Mouse (Mus musculus): ENCODE data around the gene Oas1e. TPM values are rescaled to one million over a fixed set of nuclear protein-coding genes. Genes with fewer than 3 reads are reported as not detected.

Gene Oas1e
- polyA plus RNA-seq, 1 experiment from 2014 or later: 0.39 TPM

- DNase-seq (ENCODE audit: low spot score): no peak
Measured at GRCm38 (mm10) chr5:120776801-120777200, 18.5 kb downstream of the Oas1e start.

- peak; percentile 84 for DNase-seq (ENCODE audit: low spot score)
Measured at GRCm38 (mm10) chr5:120775287-120775985, 19.9 kb downstream of the Oas1e start.

GRCm38 (mm10) chr5:120769396-120769795, 25.9 kb downstream of the Oas1e start:
- no peak for DNase-seq (ENCODE audit: low spot score)

GRCm38 (mm10) chr5:120765010-120765409, 30.3 kb downstream of the Oas1e start:
- no peak for DNase-seq (ENCODE audit: low spot score)

GRCm38 (mm10) chr5:120761901-120762300, 33.4 kb downstream of the Oas1e start:
- DNase-seq (ENCODE audit: low spot score): no peak

GRCm38 (mm10) chr5:120754215-120754614, 41.1 kb downstream of the Oas1e start:
- DNase-seq (ENCODE audit: low spot score): no peak

GRCm38 (mm10) chr5:120752786-120753185, 42.5 kb downstream of the Oas1e start:
- DNase-seq (ENCODE audit: low spot score): no peak

GRCm38 (mm10) chr5:120751206-120751605, 44.1 kb downstream of the Oas1e start:
- DNase-seq (ENCODE audit: low spot score): no peak

GRCm38 (mm10) chr5:120749688-120750087, 45.6 kb downstream of the Oas1e start, which contains the start of gene Oas2:
Gene Oas2, minus strand, starts transcription at chr5:120749853.
- no peak for DNase-seq (ENCODE audit: low spot score)

- peak; percentile 63 for DNase-seq (ENCODE audit: low spot score)
Measured at GRCm38 (mm10) chr5:120746451-120746850, 48.9 kb downstream of the Oas1e start.

- DNase-seq (ENCODE audit: low spot score): peak; percentile 74
Measured at GRCm38 (mm10) chr5:120742125-120742524, 53.2 kb downstream of the Oas1e start.

Other genes with a start within 250 kb of the Oas1e start
- 33.3 and 48.6 TPM in 2 replicates for gene Tpcn1, start 206.9 kb downstream of the Oas1e start, polyA plus RNA-seq (2015; fragmentation: Nextera tagmentation; extraction: Ambion mirVana)
- gene Iqcd, start 206.5 kb downstream of the Oas1e start, polyA plus RNA-seq (2015; fragmentation: Nextera tagmentation; extraction: Ambion mirVana): 1.5 and 1.7 TPM in 2 replicates
- gene Rita1, start 182.9 kb downstream of the Oas1e start, polyA plus RNA-seq (2015; fragmentation: Nextera tagmentation; extraction: Ambion mirVana): 10.7 TPM in 2 replicates
- 106 and 108 TPM in 2 replicates for gene Ddx54, start 182.8 kb downstream of the Oas1e start, polyA plus RNA-seq (2015; fragmentation: Nextera tagmentation; extraction: Ambion mirVana)
- gene Cfap73, start 161.3 kb downstream of the Oas1e start, polyA plus RNA-seq (2015; fragmentation: Nextera tagmentation; extraction: Ambion mirVana): 0.23 and 0.30 TPM in 2 replicates
- gene Rasal1, start 146.7 kb downstream of the Oas1e start, polyA plus RNA-seq (2015; fragmentation: Nextera tagmentation; extraction: Ambion mirVana): 11.4 and 11.8 TPM in 2 replicates
- gene Dtx1, start 83.6 kb downstream of the Oas1e start, polyA plus RNA-seq (2015; fragmentation: Nextera tagmentation; extraction: Ambion mirVana): 43.4 and 43.7 TPM in 2 replicates
- gene Oas2, start 45.7 kb downstream of the Oas1e start, polyA plus RNA-seq (2015; fragmentation: Nextera tagmentation; extraction: Ambion mirVana): 0.62 and 0.86 TPM in 2 replicates
- gene Oas3, start 17.9 kb downstream of the Oas1e start, polyA plus RNA-seq (2015; fragmentation: Nextera tagmentation; extraction: Ambion mirVana): 1.7 and 1.9 TPM in 2 replicates
- 1.9 and 2.1 TPM in 2 replicates for gene Oas1c, start 17.0 kb upstream of the Oas1e start, polyA plus RNA-seq (2015; fragmentation: Nextera tagmentation; extraction: Ambion mirVana)
- 0.42 and 0.44 TPM in 2 replicates for gene Oas1f, start 51.8 kb upstream of the Oas1e start, polyA plus RNA-seq (2015; fragmentation: Nextera tagmentation; extraction: Ambion mirVana)
- 0.19 and 0.52 TPM in 2 replicates for gene Oas1h, start 65.9 kb upstream of the Oas1e start, polyA plus RNA-seq (2015; fragmentation: Nextera tagmentation; extraction: Ambion mirVana)
- gene Oas1g, start 92.1 kb upstream of the Oas1e start, polyA plus RNA-seq (2015; fragmentation: Nextera tagmentation; extraction: Ambion mirVana): 5.6 and 6.5 TPM in 2 replicates
- gene Oas1a, start 112.0 kb upstream of the Oas1e start, polyA plus RNA-seq (2015; fragmentation: Nextera tagmentation; extraction: Ambion mirVana): 12.9 and 15.4 TPM in 2 replicates
- 0.66 TPM in 2 replicates for gene Oas1d, start 119.0 kb upstream of the Oas1e start, polyA plus RNA-seq (2015; fragmentation: Nextera tagmentation; extraction: Ambion mirVana)
- gene Rph3a, start 214.6 kb upstream of the Oas1e start, polyA plus RNA-seq (2015; fragmentation: Nextera tagmentation; extraction: Ambion mirVana): 0.04 and 0.07 TPM in 2 replicates